ENCODE assay signal across 14 mouse cellular contexts in genomic region chr2:60019546-60020250, GRCm38 (mm10).
DNase-seq lines count a peak whose midpoint lies in the region; ATAC-seq and TF ChIP-seq lines count a peak whose summit lies in the region.
"Had no signal": no experiment of that assay in that cellular context is flagged by ENCODE, and none has a peak within 500 bp of the region (broad histone marks: within the 10 kb centered on the region; RNA-seq: fewer than 3 reads in every experiment).

No protein-coding gene starts in this region.

- H3K27ac ChIP-seq in intestine, embryonic 14.5 days (ENCODE audit: low read depth): no peak overlapping the region
- H3K27ac ChIP-seq in intestine, postnatal 0 days (ENCODE audit: low read depth, low read length): no peak overlapping the region
- H3K27ac ChIP-seq in bone marrow, adult 2 months (ENCODE audit: control insufficient read depth, insufficient read depth, low read depth, low read length, poor library complexity): peak overlapping the region; percentile 94
- peak overlapping the region; percentile 63 for H3K27ac ChIP-seq in liver, embryonic 16.5 days (ENCODE audit: low read length)
- H3K27ac ChIP-seq in forebrain, embryonic 10.5 days: no peak overlapping the region
- no peak overlapping the region for H3K27ac ChIP-seq in intestine, embryonic 16.5 days (ENCODE audit: low read length)
- H3K27ac ChIP-seq: hindbrain, embryonic 14.5 days; kidney, postnatal 0 days; limb, embryonic 15.5 days had no signal

- WGBS in intestine, embryonic 14.5 days: 96% methylated on average over 3 of the region's 3 CpGs
- WGBS in intestine, postnatal 0 days: 95% methylated on average over 3 of the region's 3 CpGs
- 86% methylated on average over 3 of the region's 3 CpGs for WGBS in bone marrow, adult 2 months
- WGBS in liver, embryonic 16.5 days (ENCODE audit: insufficient replicate concordance): 83% methylated on average over 3 of the region's 3 CpGs
- WGBS in forebrain, embryonic 10.5 days: 95% methylated on average over 3 of the region's 3 CpGs
- 95% methylated on average over 3 of the region's 3 CpGs for WGBS in intestine, embryonic 16.5 days

- no peak for ATAC-seq in intestine, embryonic 14.5 days (replicated peaks; ENCODE audit: low FRiP score, low TSS enrichment, low read depth)
- no peak for ATAC-seq in intestine, postnatal 0 days
- no peak for ATAC-seq in liver, embryonic 16.5 days (ENCODE audit: low read depth)
- no peak for ATAC-seq in intestine, embryonic 16.5 days
- ATAC-seq: forebrain, postnatal 0 days had no signal

- no peaks in the 10 kb centered on the region for H3K9me3 ChIP-seq in intestine, embryonic 14.5 days (ENCODE audit: control insufficient read depth, low read length)
- H3K9me3 ChIP-seq in intestine, postnatal 0 days (ENCODE audit: control insufficient read depth): no peaks in the 10 kb centered on the region
- H3K9me3 ChIP-seq in liver, embryonic 16.5 days (replicated peaks; ENCODE audit: control insufficient read depth, low read length): no peaks in the 10 kb centered on the region
- no peaks in the 10 kb centered on the region for H3K9me3 ChIP-seq in forebrain, embryonic 10.5 days
- no peaks in the 10 kb centered on the region for H3K9me3 ChIP-seq in intestine, embryonic 16.5 days (ENCODE audit: control insufficient read depth, low read length)
- H3K9me3 ChIP-seq: limb, embryonic 15.5 days had no signal

- peak; percentile 13 for DNase-seq in intestine, embryonic 14.5 days (ENCODE audit: low spot score)
- DNase-seq in 416B (ENCODE audit: low read depth): peak; percentile 80
- DNase-seq in forebrain, embryonic 10.5 days (ENCODE audit: extremely low spot score, low spot score): no peak
- DNase-seq in cerebellum, adult 11 months: no peak
- DNase-seq: adrenal gland, adult 2 months; forebrain, postnatal 0 days had no signal

- no peak overlapping the region for H3K4me3 ChIP-seq in intestine, embryonic 14.5 days (ENCODE audit: low read depth, low read length)
- no peak overlapping the region for H3K4me3 ChIP-seq in intestine, postnatal 0 days (ENCODE audit: low read depth, low read length)
- no peak overlapping the region for H3K4me3 ChIP-seq in bone marrow, adult 2 months (replicated peaks; ENCODE audit: control insufficient read depth, low read depth, low read length)
- no peak overlapping the region for H3K4me3 ChIP-seq in liver, embryonic 16.5 days (ENCODE audit: low read depth, low read length)
- H3K4me3 ChIP-seq in forebrain, embryonic 10.5 days: no peak overlapping the region
- H3K4me3 ChIP-seq in intestine, embryonic 16.5 days (ENCODE audit: low read length): no peak overlapping the region
- H3K4me3 ChIP-seq: limb, embryonic 15.5 days; myocyte had no signal

- 0 out of 2 replicates have a peak, but pooled peaks cover 4% of the 10 kb centered on the region for H3K36me3 ChIP-seq in intestine, embryonic 14.5 days (ENCODE audit: control insufficient read depth, insufficient read depth, low read length)
- no peaks in the 10 kb centered on the region; the same call in 1 of the 2 replicates for H3K36me3 ChIP-seq in intestine, postnatal 0 days (ENCODE audit: control insufficient read depth, insufficient read depth)
- H3K36me3 ChIP-seq in liver, embryonic 16.5 days (ENCODE audit: control insufficient read depth, insufficient read depth): no peaks in the 10 kb centered on the region
- no peaks in the 10 kb centered on the region for H3K36me3 ChIP-seq in forebrain, embryonic 10.5 days (replicated peaks)
- H3K36me3 ChIP-seq in intestine, embryonic 16.5 days (ENCODE audit: control insufficient read depth, insufficient read depth, low read length): no peaks in the 10 kb centered on the region
- H3K36me3 ChIP-seq: limb, embryonic 15.5 days had no signal

- no peak for TF ChIP-seq POLR2A in bone marrow, adult 2 months (IDR thresholded peaks at IDR 0.05; ENCODE audit: borderline replicate concordance, control insufficient read depth, low read depth, low read length)

- H3K4me2 ChIP-seq in intestine, embryonic 14.5 days (ENCODE audit: low read length): no peak overlapping the region
- H3K4me2 ChIP-seq in intestine, postnatal 0 days (replicated peaks; ENCODE audit: low read depth): no peak overlapping the region
- H3K4me2 ChIP-seq in liver, embryonic 16.5 days (ENCODE audit: low read depth, low read length): no peak overlapping the region
- H3K4me2 ChIP-seq in intestine, embryonic 16.5 days (ENCODE audit: low read depth, low read length): no peak overlapping the region
- H3K4me2 ChIP-seq: hindbrain, embryonic 14.5 days; limb, embryonic 15.5 days had no signal

- 0 out of 2 replicates have a peak, but pooled peaks cover 2% of the 10 kb centered on the region for H3K4me1 ChIP-seq in intestine, embryonic 14.5 days (replicated peaks; ENCODE audit: control insufficient read depth, insufficient read depth, low read length)
- H3K4me1 ChIP-seq in intestine, postnatal 0 days (replicated peaks; ENCODE audit: control insufficient read depth, insufficient read depth, low read length): no peaks in the 10 kb centered on the region
- H3K4me1 ChIP-seq in bone marrow, adult 2 months (ENCODE audit: control insufficient read depth, insufficient read depth, low read length): no peaks in the 10 kb centered on the region; the same call in 1 of the 2 replicates
- H3K4me1 ChIP-seq in liver, embryonic 16.5 days (ENCODE audit: control insufficient read depth, low read depth, low read length): no peaks in the 10 kb centered on the region; the same call in 1 of the 2 replicates
- peaks cover 11% of the 10 kb centered on the region; the same call in 1 of the 2 replicates for H3K4me1 ChIP-seq in forebrain, embryonic 10.5 days
- no peaks in the 10 kb centered on the region for H3K4me1 ChIP-seq in intestine, embryonic 16.5 days (ENCODE audit: control insufficient read depth, insufficient read depth, low read length)

- no peak for TF ChIP-seq CTCF in intestine, postnatal 0 days (IDR thresholded peaks at IDR 0.05; ENCODE audit: low read depth)
- no peak for TF ChIP-seq CTCF in bone marrow, adult 2 months (IDR thresholded peaks at IDR 0.05; ENCODE audit: control insufficient read depth, insufficient read depth, low read length)

- H3K9ac ChIP-seq in intestine, embryonic 14.5 days (ENCODE audit: low read length): no peak overlapping the region
- H3K9ac ChIP-seq in intestine, postnatal 0 days (ENCODE audit: low read depth, low read length): no peak overlapping the region
- H3K9ac ChIP-seq in liver, embryonic 16.5 days (ENCODE audit: low read depth, low read length): no peak overlapping the region
- no peak overlapping the region for H3K9ac ChIP-seq in intestine, embryonic 16.5 days (ENCODE audit: low read depth, low read length)
- H3K9ac ChIP-seq: forebrain, postnatal 0 days; hindbrain, embryonic 14.5 days; limb, embryonic 15.5 days had no signal

- H3K27me3 ChIP-seq in intestine, embryonic 14.5 days (replicated peaks; ENCODE audit: control insufficient read depth, insufficient read depth, low read length): no peaks in the 10 kb centered on the region
- H3K27me3 ChIP-seq in intestine, postnatal 0 days (replicated peaks; ENCODE audit: control insufficient read depth, insufficient read depth, low read length): no peaks in the 10 kb centered on the region
- H3K27me3 ChIP-seq in liver, embryonic 16.5 days (ENCODE audit: control insufficient read depth, insufficient read depth, low read depth, low read length): no peaks in the 10 kb centered on the region
- H3K27me3 ChIP-seq in forebrain, embryonic 10.5 days (ENCODE audit: poor library complexity, severe bottlenecking): no peaks in the 10 kb centered on the region
- no peaks in the 10 kb centered on the region for H3K27me3 ChIP-seq in intestine, embryonic 16.5 days (replicated peaks; ENCODE audit: control insufficient read depth, insufficient read depth, low read length)
- H3K27me3 ChIP-seq: limb, embryonic 15.5 days had no signal

Comparison
In these comparisons a context has a peak if more than half of its experiments do, and no peak if none do; other contexts are left out.
1. DNase-seq: peak in intestine, embryonic 14.5 days (single experiment) and 416B (single experiment); none in forebrain, embryonic 10.5 days (single experiment) and cerebellum, adult 11 months (single experiment).
2. H3K27ac ChIP-seq: peak in bone marrow, adult 2 months (single experiment) and liver, embryonic 16.5 days (single experiment); none in intestine, embryonic 14.5 days (single experiment), intestine, postnatal 0 days (single experiment), forebrain, embryonic 10.5 days (single experiment) and intestine, embryonic 16.5 days (single experiment).